Mouse (Mus musculus) left cerebral cortex, adult 11 months (tissue): Measurements from ENCODE around the gene Henmt1.

Source experiments
- DNase-seq: peaks from one replicate; pipeline ENCODE4 v3.0.0; 2022; ENCODE audit warnings: low spot score

The Henmt1 gene

DNA sequence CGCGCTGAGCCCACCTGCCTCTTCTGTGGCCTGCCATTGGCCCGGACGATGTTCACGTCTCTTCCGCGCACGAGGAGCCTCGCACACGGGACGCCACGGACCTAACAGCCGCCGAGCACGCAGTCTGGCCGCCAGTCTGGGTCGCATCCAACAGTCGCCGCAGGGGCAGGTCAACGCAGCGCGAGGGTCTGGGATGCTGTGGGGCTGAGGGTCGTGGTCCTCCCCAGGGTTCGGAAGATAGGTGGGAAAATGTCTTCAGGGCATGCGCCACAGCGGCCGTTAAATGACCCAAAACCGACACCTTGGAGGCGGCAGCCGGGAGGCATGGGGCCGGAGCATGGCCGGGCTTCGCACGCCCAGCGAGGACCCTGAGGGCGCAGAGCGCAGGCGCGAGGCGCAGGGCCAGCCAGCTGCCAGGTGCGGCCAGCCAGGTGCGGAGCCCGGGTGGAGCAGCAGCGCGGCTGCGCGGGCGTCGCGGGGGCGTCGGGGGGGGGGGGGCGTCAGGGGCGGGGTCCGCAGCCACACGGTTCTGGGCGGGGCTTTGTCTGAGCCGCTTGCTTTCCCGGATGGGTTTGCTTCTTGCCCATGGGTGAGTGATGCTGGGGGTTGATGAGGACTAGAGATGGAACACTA lies 444 bp downstream of the Henmt1 start, which contains the start of gene Gm9857:
Gene Gm9857, minus strand, starts transcription at position 445 of the 633 bp plus-strand sequence.
- no peak for DNase-seq

- no peak for DNase-seq
Observed at GRCm38 (mm10) chr3:108940996-108941395, 1.3 kb downstream of the Henmt1 start.

- DNase-seq: no peak
Observed at GRCm38 (mm10) chr3:108957976-108958375, 18.3 kb downstream of the Henmt1 start.

DNA sequence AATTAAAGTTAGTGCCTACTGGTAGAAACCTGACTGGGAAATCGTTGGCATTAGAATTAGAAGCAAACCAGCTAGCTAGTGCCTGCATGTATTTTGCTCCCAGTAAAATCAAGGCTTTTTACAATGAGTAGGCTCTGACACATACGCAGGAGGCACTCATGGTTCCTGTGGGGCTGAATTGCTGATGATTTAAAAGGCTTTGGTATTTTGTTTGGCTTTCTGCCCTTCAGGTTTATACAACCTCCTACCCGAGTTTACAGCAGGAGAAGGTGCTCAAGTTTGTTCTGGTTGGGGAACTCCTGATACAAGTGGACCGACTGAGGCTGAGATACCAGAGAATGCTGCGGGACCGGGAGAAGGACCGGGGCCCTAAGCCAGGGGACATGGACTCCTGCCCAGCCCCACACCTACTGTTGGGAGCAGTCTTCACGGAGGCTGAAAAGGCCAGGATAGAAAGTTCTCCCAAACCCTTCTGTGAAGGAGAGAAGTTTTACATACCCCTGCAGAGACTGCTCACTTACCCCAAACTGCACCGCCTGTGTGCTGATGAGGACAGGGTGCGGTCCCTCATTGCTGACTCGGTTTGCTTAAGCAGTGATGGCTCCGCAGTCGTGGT lies 20.1 kb downstream of the Henmt1 start:
- DNase-seq: no peak

DNA sequence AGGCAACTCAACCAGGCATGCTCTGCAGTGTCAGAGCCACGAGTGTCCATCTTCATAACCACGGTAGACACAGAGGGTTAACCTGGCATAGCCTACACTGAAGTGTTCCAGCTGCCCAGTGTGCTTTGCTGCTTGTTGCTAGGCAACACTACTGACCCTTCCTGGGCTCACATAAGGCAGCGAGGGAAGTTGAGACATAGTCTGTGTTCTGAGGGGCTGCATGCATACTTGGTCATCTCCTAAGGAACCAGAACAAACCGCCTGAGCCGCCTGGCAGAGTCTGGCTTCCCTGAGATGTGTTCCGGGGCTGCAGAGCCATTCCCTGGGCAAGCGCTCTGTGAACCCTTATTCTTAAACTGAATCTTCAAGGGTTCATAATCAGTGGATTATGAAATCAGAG lies 21.6 kb downstream of the Henmt1 start:
- no peak for DNase-seq

DNA sequence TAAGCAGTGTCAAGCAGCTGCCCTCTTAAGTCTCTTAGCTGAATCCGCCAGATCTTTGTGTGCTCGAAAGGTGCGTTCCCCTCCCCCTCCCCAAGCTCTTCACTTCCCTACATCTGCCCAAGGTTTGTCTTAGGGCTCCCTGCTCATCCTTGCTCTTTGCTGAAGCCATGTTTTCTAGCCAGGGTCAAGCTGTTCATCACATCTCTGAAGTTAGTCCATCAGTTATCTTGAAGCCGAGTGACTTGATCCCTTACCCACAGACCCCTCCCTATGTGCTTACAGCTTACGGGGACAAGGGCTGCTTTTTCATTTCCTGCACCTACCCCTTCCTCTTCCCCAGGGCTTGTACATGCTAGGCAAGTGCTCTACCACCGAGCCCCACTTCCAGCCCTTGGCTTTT lies 22.0 kb downstream of the Henmt1 start:
- no peak for DNase-seq

DNA sequence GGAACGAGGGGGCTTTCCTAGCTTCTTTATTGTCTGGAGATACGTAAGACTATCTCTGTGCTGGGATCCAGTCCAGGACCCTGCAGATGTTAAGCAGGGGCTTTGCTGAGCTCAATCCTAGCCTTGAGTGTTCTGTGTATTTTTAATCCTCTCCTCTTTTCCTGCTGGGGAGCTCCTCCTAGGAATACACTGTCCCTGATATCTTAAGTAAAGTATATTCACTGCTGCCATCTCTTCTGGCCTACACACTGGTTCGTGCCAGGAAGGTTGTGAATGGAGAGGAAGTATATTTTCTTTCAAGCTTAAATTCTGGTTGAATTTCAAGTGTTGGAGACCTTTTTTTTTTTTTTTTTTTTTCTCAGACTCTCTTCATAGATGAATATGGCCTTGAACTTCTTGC lies 23.6 kb downstream of the Henmt1 start:
- DNase-seq: no peak

GRCm38 (mm10) chr3:108963776-108964175 lies 24.1 kb downstream of the Henmt1 start:
- DNase-seq: no peak

DNA sequence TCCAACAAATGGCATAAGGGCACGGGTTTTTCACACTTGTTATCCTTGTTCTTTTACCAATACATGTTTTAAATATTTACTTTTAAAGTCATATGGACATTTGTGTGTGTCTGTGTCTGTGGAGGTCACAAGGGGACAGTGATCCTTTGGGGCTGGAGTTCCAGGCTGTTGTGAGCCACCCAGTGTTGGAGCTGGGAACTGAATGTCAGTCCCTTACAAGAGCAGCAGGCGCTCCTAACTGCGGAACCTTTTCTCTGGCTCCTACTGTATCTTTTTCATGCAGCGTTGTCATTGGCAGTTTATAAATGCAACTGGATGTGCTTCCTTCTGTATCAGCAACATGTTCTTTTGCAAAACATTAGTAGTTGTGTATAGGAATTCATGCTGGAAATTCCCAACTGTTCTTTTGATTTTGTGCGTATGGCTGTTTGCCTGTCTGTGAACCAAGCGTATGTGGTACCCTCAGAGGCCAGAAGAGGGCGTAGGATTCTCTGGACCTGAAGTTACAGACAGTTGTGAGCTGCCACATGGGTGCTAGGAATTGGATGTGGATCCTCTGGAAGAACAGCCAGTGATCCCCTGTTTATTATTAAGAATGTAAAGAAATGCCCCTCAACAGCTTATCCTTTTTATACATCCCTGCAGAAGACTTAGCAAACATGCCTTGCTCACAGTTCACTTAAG lies 24.8 kb downstream of the Henmt1 start:
- DNase-seq: no peak

DNA sequence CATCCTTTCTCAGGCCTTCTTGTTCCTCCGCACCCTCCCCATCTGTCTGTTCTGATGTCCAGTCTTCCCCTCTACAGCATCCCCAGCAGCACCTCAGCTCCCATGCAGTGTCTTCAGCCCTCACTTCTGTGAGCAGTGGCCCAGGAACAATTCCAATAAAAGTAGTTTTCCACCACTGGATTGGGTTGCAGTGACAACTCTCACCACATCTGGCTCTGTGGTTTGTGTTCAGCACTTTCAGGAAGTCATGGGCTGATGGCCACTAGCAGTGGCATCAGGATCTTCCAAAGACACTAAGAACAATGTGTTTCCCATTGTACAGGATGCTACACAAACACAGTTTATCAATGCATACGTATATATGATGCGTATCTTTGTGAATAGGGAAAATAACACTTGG lies 26.4 kb downstream of the Henmt1 start:
- DNase-seq: no peak

GRCm38 (mm10) chr3:108973980-108974660 lies 34.4 kb downstream of the Henmt1 start:
- no peak for DNase-seq

GRCm38 (mm10) chr3:108974920-108975485 lies 35.3 kb downstream of the Henmt1 start:
- DNase-seq: no peak

DNA sequence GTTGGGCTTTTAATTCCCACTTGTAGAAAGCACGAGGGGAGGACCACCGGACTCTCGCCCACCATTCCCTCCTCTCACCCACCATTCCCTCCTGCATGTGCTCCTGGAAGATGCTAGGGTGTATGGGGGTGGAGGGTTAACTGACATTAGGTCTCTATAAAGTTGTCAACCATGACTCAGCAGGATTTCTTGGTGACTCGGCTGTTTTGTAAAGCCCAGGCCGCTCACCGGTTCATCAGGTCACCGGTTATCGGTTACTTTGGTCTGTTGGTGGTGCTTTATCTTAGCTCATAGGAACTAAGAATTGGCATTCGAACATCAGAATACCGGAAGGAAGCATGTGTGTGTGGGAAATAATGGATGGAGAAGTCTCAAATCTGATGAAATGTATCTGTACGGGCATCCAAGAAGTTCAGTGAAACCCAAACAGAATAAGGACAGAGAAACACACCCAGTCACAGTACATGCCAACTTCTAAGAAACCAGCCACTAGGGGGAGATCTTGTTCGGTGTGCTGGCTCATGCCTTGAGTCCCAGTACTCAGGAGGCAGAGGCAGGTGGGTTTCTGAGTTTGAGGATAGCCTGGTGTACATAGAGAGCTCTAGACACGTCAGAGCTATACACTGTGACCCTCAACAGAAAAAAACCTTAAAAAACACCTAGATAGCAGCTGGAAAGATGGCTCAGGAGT lies 37.8 kb downstream of the Henmt1 start:
- no peak for DNase-seq

DNA sequence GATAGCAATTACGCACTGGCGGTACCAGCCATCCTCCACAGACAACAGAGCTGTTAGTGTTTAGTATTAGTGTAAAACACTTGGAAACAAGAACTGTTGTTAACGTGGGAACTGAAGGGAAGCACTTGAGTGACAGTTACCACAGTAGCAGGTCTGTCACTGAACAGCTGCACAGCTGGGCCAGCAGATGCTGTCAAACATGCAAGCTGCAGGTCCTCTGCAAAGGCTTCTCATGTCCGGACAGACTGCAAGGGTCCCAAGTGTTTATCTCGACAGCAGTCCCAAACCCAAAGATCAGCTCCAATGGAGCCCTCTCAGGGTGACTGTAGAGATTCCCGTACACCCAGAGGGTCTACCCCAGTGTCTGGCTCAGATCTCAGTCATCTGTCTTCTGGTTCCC lies 42.3 kb downstream of the Henmt1 start:
- DNase-seq: no peak

DNA sequence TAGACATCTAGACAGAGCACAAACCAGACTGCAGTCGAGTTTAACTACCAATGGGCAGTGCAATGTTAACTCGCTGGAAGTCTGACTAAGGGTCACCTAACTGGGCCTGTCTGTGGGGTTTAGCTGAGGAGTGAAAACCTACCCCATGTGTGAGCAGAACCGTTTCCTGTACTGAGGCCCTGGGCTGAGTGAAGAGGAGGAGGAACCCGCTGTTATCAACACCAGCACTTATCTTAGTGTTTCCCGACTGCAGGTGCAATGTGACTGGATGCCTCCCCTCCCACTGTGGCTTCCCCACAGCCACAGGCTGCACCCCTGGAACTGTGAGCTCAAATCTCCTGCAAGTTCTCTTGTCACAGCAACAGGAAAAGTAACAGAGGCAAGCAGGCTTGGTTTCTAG lies 44.3 kb downstream of the Henmt1 start:
- no peak for DNase-seq

DNA sequence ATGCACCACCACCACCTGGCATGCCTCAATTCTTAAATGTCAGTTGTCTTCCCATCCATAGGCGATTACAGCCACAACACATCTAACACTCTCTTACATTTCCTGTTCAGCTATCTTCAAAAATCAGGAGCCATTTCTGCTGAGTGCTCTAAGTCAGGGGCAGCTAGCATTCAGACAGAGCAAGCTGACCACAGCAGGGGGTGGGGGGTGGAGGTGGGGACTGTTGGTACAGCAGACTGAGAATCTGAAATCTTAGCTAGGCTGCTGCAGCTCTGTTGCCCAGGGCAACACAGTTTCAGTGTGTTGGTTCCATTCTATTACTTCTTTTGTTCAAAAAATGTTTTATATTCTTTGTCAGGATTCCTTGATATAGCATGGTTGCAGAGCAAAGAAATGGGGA lies 46.9 kb downstream of the Henmt1 start:
- DNase-seq: no peak

DNA sequence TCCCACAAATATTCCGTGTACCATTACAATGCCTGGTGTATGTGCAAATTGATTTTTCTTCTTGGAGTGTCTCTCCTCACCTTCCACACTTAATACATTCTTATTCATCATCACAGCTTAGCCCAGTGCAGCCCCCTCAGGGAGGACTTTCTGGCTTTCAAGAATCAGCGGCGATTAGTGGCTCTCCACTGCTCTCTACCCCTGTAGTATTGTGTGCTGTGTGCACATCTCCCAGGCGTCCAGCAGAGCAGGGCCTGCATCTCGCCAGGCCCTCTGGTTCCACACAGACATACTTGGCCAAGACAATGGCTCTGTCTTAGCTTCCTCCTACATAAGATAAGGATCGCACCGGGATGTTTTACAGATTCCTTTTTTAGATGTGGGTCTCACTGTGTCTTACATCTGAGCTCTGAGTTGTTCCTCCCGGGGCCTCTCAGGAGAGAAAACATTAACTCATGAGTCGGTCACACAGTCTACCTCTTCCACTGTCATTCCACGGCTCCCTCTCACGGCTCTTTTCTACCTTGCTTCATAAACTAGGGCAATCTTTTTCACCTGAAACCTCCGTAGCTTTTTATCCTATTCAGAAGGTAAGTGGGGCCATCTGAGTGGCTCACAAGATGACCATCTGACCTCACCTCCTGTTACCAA lies 47.5 kb downstream of the Henmt1 start:
- no peak for DNase-seq

DNA sequence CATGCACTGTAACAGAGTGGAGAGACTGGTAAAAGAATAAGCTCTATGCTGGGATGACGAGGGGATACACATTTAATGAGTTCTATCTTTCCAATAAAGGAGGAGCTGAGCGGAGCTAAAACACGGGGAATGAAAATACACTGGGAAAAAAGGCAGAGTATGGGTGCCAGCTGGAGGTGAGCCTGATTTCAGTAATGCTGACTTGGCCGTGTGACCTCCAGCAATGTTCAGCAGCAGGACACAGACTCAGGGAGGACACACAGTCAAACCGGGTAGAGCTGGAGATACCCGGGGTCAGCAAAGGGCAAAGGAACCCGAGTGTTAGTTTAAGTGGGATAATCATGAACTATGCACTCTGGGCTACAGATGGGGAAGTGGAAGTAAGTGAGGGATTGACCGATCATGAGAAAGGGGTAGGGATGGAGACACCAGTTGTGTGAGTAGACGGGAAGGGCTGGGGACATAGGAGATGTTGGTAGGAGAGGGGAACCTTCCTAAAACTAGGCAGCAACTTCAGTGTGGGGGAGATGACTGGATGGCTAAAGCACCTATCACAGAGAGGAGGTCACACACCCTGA lies 50.4 kb downstream of the Henmt1 start:
- no peak for DNase-seq

GRCm38 (mm10) chr3:108994477-108994876 lies 54.8 kb downstream of the Henmt1 start:
- no peak for DNase-seq

DNA sequence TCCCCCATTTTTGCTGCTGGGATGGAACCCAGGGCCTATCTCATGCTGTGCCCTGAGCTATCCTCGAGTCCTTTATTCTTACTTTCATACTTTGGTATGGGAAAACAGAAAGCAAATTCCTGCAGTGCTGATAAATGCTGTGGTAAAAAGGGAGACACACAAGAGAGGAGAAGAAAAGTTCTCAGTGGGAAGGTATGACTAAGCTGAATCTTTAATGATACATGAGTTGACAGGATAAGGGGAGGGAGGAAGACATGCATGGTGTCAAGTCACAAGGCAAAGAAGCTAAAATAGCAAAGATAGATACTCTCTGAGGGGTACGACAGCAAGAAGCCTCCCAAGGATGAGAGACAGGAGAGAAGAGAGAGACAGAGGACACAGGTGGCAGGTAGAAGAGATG lies 55.7 kb downstream of the Henmt1 start:
- DNase-seq: no peak

DNA sequence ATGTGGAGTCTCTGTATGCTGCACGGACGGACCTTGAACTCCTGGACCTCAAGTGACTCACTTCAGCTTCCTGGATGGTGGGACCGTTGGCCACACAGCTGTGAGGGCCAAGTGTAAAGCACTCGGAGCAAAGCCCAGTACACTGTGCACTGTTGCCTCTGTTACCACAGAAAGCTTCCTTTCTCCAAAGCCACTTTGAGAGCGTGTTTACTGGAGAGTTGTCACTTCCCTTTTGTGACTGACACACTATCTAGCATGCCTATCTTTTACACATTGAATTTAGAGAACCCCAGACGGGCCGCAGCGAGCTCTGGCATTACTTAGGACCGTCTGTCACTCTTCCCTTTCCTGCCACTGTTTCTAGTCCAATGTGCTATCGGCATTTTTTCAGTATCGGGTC lies 57.6 kb downstream of the Henmt1 start:
- DNase-seq: no peak
